Mouse (Mus musculus) T-helper 1 cell (primary cell): ENCODE measurements around the gene Fbxw11.
"Not testable (repeated sequence)": the region's sequence is repeated elsewhere in the genome, so short reads cannot be mapped to it uniquely, and the experiment has no call there.

Source experiments
- in situ Hi-C: fragments of 300-600 bp; cut with MboI, MseI; formaldehyde crosslinking; loops from one replicate; pipeline ENCODE4 v1.15.1; 2025; ENCODE audit warnings: high pct_unique_total_duplicates

The Fbxw11 gene

DNA sequence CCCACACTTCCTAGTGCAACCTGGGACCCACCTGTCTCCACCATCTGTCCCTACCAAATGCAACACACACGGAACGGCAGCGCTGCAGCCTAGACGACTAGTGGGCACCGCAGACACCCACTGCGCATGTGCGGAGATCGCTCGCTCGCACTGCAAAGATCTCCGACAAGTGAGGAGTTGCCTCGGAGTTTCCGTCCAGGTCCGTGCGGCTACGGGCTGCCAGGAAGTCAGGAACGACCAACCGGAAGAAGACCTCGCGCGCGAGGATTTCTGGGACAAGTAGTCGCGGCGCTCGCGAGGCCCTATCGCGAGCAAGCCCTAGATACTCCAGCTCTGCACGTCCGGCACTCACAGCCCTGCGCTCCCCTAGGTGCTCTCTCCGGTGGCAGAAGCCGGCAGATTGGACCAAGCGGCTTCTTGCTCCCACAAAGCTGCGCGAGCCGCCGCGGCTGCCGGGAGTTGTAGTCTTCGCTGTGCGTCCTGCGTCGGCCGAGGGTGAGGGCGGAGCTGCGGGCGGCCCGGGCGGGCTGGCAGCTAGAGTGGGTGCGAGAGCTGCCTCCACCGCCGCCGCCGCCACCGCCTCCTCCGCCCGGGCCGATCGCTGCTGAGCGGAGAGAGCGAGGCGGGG, at the start of gene Fbxw11:
TSS of gene Fbxw11 (plus strand) at position 476 of the 628 bp plus-strand sequence.
- in situ Hi-C loops, result no loop called here

DNA sequence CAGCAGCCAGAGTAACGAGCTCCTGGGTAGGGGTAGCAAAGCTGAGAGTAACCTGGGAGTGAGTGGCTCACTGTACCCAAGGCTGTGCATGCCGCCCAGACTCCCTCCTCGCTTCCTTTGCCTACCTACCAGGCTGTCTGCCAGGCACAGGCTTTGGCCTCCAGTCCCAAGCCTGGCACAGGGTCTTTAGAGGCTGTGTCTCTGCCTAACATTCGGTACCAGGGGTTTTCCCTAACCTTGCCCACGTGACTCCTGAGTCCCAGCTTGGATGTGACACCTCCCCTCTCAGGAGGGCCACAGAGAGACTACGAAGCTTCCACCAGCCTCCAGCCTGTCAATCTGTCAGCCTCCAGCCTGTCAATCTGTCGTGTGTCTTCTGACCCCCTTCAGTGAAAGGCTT, 49.4 kb upstream of the Fbxw11 start:
- in situ Hi-C loops, result loop anchor here (10.0 kb wide), 1 partner anchor 258 kb away; no protein-coding TSS in a partner anchor

DNA sequence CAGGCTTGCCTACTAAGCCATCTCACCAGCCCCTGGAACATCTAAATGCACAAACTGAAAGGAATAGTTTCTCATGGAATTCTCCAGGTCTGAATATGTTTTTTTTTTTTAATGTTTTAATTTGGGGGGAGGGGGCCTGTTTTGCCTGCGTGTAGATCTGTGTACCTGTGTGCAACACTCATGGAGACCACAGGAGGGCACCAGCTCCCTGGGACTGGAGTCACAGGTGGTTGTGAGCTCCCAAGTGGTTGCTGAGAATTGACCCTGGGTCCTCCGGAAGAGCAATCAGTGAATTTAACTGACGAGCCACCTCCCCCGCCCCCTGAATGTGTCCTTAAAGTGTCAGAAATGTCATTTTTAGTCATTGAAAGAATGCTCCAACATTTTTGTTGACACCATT, 48.4 kb upstream of the Fbxw11 start:
- in situ Hi-C loops, result loop anchor here (10.0 kb wide), 1 partner anchor 259 kb away; no protein-coding TSS in a partner anchor

DNA sequence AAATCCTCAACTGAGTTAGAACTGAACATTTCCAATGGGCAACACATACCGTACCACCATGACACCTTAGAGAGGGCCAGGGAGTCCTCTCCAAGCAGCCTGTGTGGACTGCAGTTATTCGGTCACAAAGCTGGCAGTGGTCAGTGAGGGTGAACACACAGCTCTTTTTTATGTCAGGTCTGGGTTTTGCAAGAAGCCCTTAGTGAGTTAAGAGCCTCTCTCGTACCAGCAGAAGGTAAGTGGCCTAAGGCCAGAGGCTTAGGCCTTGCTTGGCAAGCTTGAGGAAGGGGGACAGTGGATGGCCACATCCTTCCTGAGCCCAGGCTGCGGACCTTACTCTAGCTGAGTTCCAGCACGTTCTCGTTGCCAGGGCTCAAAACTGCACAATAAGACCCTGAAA, 42.2 kb upstream of the Fbxw11 start:
- in situ Hi-C loops, result no loop called here

DNA sequence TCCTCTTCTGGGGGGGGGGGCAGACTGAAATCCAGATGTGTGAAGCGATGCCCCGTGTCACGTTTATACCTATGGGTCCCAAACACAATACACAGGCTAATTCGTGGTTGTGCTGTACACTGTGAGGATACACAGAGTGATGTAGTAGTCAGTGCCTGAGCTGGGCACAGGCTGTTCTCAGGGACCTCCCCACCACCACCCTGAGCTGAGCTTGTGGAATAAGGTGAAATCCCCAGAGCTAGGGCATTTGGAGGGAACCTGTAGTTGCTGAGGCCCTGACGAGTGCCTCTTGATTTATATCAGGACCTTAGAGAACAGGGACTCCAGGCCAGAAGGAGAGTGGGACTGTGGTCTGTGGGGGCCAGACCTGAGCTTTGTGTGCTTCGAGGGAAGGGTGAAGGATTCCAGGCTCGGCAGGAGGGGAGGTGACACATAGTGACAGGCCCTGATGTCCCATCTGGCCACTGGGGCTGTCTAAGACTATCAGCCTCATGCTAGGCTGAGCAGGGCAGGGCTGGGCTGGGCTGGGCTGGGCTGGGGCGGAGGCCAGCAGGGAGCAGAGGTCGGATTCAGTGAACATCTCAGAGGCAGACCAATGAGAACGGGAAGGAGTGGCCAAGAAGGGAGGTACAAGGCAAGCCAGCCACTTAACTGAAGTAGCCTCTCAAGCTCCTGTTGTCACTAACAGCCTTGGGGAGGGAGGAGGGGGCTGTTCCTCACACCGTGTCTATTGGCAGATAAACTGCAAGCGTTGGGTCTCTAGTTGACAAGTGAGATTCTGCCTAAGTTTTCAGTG, 40.8 kb upstream of the Fbxw11 start:
- in situ Hi-C loops, result no loop called here

DNA sequence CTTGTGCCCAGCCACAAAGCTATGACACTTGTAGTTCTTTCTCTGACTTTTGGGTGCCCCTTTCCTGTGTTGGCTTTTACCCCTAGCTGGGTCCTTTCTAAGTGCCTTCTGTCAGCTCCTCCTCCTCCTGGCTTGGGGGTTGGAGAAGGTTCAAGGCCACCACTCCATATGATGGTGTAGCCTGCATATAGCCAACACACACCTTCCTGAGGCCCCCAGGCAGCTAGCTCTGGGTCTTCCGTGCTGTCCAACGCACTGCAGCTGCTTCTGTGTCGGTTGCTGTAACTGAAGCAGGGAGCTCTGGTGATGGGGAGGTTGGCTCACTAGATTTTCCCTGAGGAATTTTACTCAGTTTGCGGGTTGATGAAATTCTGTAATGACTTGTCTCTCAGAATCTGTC, 37.9 kb upstream of the Fbxw11 start:
- in situ Hi-C loops, result no loop called here

DNA sequence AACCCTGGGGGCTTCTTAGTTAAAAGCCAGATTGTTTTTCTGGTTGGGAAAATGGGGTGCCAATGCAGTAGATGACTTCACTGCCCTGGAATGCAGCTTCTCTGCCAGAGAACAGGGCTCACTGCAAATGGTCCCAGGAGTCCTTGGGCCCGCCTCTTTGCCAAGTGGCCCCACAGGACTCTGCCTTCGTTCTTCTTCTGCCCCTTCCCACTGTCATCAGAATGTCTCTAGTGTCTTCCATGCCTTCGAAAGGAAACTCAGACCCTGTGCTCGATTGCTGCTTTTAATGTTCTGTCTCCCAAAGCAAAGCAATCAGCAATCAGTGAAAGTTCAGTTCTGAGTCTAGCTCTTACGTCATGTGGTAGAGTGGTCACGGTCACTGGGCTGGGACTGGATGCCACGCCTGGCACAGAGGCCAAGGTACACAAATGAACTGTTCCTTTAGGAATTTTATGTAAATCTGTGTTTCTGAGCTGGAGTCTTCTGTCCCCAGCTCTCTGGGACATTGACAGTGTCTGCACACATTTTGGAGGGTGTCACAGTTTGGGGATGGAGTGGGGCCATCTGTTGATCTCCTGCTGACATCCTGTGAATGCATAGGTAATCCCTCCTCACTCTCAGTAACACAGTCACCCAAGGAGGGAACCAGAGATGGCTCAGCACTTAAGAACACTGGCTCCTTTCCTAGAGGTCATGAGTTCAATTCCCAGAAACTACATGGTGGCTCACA, 37.2 kb upstream of the Fbxw11 start:
- in situ Hi-C loops, result no loop called here

DNA sequence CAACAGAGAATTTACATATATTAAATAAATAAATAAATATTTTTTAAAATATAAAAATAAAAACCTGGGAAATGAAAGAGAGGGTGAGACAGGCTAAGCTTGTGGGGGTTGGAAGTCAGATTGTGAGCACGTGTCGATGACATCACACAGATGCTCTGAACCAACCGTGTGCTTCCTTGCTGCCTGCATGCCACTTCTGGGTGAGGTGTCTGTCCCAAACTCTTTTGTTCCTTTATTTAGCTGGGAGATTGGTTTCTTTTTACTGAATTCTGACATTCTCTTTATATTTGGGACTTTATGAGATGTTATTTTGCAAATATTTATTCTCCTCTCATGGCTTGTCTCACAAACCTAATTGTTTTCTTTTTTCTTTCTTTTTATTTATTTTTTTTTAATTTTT, 36.6 kb upstream of the Fbxw11 start:
- in situ Hi-C loops, result no loop called here

DNA sequence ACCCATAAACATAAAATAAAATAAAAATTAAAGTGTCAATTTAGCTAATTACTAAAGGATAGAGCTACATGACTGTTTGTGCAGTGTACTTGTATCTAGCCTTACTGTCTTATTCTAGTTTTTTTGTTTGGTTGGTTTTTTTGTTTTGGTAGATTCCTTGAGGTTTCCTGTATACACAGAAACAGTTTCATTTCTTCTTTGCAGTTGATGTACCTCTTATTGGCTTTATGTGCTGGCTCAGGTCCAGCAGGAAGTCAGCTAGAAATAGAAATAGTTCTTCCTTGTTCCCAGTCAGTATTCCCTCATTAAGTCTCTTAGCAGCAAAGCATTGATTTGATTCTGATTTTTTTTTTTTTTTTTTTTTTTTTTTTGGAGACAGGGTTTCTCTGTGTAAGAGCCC, 35.2 kb upstream of the Fbxw11 start:
- in situ Hi-C loops, result no loop called here

DNA sequence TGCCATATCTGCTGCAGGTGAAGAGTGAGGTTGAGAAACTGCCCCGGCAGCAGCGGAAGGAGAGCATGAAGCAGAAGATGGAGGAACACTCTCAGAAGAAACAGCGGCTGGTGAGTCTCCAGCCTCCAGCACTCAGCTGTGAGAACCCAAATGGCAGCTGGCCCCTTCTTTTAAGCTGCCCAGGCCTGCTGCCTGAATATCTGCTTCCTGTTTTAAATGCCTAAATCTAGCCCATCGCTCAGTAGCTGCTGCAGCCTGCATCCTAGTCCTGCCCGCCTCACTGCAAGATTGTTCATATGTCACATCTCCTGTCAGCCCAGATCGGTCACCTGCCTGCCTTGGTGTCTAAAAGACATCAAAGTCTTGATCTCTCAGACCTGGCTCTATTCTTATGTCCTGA, 31.9 kb upstream of the Fbxw11 start:
- in situ Hi-C loops, result no loop called here

DNA sequence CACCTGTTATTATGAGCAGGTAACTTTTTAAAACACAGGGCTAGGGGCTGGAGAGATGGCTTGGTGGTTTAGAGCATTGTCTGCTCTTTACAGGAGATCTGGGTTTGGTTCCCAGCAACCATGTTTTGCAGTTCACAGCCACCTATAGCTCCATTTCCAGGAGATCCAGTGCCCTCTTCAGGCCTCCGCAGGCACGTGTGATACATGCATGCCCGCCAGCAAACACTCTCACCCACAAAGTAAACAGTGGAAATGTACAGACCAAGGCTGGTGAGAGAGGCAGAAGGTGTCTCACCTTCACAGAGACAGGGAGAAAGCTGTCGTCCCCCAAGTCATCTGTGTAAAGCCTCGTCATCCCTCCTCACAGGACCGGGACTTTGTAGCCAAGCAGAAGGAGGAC, 30.2 kb upstream of the Fbxw11 start:
- in situ Hi-C loops, result no loop called here

DNA sequence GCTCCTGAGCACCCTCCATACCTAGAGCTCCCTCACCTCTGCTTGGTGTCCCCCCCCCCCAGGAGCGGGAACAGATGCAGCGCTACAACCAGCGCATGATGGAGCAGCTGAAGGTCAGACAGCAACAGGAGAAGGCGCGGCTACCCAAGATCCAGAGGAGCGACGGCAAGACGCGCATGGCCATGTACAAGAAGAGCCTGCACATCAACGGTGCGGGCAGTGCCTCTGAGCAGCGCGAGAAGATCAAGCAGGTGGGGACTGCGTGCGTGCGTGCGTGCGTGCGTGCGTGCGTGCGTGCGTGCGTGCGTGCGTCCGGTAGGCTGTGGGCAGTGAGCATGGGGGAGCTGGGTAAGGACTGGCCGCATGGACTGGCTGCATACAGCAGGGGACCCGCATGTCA, 28.1 kb upstream of the Fbxw11 start:
- in situ Hi-C loops, result no loop called here

DNA sequence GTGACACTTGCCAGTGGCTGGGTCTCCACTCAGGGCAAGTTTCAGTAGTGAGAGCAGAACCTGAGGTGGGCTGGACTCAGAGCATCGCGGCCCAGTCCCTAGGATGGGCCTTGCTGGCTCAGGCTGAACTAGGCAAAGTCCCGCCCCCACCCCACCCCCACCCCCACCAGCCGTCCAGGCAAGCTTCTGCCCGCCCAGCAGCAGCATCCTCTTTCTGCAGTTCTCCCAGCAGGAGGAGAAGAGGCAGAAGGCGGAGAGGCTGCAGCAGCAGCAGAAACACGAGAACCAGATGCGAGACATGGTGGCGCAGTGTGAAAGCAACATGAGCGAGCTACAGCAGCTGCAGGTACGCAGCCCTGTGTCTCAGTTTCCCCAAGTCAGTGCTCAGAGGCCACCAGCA, 27.0 kb upstream of the Fbxw11 start:
- in situ Hi-C loops, result no loop called here

DNA sequence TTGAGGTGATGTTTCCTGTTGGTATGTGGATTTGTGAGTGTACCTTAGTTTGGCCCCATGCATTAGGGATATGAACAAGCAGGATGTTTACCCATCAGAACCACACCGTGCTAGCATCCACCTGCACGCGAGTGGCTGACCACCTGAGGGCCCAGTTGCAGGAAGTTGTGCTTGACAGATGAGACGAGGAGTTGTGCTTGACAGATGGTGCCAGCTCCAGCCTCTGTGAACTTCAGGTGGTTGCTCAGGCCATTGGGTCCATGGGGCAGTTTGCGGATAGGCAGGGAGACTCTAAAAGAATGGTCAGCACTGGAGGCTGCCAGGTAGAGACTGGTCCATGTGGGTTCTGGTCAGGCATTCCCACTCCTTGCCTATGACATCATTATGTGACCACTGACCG, 26.4 kb upstream of the Fbxw11 start:
- in situ Hi-C loops, result no loop called here

DNA sequence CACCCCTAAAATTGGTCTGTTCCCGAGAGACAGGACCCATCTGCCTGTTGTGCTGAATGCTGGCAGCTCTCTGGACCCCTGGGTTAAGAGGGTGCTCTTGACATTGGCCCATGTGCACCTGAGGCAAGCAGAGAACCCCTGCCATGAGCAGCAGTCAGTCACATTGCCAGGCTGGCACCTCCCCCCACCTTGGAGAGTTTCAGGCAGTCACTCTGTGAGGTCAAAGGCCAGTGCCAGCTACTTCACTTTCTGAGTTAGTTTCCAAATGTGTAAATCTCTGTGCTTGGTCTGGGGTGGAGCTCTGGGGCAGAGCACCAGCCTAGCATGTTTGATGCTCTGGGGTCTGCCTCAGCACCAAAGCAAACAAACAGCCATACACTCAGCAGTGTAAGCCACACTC, 24.5 kb upstream of the Fbxw11 start:
- in situ Hi-C loops, result no loop called here

DNA sequence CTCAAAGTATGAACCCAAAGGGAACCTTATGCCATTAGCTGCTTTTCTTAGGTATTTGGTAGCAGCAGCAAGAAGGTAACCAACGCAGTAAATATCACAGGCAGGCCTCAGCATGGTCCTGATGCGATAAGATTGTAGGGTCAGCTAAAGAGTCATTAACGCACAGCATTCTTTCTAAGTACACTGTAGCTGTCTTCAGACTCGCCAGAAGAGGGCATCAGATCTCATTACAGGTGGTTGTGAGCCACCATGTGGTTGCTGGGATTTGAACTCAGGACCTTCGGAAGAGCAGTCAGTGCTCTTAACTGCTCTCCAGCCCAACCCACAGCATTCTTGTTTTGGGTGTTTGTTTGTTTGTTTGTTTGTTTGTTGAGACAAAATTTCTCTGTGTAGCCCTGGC, 23.9 kb upstream of the Fbxw11 start:
- in situ Hi-C loops, result not testable (repeated sequence)

DNA sequence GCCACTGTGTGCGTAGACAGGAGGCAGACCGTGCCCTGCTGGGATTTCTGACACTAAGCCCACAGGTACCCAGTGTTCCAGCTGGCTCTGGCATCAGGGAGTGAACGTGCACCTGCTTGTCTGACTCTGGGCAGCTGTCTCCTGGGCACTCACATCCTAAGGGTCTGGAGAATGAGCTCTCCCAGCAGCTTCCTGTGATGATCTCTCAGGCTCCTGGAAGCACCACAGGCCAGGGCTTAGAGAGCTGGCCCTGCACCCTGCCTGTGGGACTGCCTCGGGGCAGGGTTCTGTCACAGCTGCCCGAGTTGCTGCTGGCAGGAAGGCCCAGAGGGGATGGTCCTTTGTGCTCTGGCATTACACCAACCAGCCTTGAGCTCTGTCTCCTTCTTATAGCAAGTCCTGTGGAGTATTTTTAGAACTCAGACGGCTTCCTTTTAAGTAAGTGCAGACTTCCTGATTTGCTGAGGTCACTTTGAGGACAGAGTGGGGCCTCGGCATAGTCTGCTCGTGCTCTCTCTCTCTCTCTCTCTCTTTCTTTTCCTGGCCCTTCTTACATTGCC, 23.2 kb upstream of the Fbxw11 start:
- in situ Hi-C loops, result no loop called here

DNA sequence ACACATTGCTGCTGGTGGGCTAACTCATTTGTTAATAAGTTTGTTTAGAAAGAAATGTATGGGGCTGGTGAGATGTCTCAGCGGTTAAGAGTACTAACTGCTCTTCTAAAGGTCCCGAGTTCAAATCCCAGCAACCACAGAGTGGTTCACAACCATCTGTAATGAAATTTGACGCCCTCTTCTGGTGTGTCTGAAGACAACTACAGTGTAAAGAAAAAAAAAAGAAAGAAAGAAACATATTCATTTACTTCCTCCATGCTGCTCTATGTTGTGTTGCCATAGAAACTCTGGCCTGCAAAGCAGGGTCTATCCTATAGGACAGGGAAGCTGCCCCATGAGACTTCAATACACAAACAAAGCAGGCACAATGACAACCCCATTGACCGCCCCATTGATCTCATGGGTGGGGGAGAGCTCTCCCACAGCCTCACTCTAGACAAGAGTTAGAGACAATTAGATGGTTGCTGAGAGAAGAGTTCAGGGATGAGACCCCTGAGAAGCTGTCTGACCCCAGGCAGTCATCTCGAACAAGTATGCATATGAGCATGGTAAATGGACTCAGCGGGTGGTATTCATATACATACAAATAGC, 22.6 kb upstream of the Fbxw11 start:
- in situ Hi-C loops, result loop anchor here (10.0 kb wide), 1 partner anchor 515 kb away; no protein-coding TSS in a partner anchor

DNA sequence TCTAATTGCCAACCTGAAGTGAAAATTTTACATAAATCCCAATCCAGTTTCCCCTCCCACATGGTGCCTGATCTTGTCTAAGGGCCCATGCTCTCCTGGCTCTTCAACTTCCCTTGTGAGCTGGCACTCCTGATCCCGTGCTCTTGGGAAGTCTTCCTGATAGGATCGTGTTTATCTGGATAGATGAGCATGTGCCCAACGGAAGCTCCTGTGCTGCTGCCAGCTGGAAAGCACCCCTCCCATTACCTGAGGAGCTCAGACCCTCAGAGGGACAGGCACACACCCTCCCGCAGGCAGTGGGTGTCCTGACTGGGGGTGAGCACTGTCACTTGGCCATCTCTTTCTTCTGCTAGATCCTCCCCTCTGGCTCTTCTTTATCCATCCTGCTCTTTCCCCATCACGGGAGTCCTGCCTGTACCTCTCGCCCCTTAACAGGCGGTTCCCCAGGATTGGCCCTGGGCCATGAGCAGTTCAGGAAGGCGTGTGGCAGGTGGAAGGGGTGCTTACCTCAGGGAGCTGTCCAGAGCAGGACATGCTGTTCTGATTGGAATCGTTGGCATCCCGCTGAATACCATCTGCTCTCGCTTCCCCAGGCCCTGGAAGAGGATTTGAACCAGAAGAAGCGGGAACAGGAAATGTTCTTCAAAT, 20.6 kb upstream of the Fbxw11 start:
- in situ Hi-C loops, result loop anchor here (10.0 kb wide), 1 partner anchor 513 kb away; no protein-coding TSS in a partner anchor

DNA sequence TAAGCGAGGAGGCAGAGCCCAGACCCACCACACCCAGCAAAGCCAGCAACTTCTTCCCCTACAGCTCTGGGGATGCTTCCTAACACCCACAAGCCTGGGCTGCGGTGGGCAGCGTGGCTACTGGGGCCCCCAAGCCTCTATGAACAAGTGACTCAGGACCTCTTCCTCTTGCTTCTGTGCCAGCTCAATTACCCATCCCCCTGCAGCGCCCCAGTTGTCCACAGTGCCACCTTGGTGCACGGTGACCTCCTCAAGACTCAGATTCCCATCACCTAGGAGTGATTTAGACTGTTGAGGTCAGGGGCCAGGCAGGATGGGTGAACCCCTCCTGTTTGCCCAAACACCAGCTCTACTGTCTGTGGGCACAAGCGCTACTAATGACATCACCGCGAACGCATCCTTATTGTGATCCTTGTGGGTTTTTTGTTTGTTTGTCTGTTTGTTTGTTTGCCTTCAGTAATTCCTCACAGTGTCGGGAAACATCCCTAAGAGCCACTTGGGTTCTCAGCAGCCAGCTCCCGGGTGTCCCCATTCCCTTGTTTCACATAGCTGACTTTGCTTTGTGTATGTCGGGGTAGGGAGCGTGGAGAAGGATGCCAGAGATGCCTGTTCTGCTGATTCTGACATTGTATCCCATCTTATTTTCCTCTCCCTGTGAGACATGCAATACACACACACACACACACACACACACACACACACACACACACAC, 19.9 kb upstream of the Fbxw11 start:
- in situ Hi-C loops, result loop anchor here (10.0 kb wide), 1 partner anchor 512 kb away; no protein-coding TSS in a partner anchor
